Mouse (Mus musculus): ENCODE data around the gene 4930402H24Rik. TPM values are rescaled to one million over a fixed set of nuclear protein-coding genes. Genes with fewer than 3 reads are reported as not detected.

4930402H24Rik gene
- total RNA-seq (2023) = 28.0 TPM

DNA sequence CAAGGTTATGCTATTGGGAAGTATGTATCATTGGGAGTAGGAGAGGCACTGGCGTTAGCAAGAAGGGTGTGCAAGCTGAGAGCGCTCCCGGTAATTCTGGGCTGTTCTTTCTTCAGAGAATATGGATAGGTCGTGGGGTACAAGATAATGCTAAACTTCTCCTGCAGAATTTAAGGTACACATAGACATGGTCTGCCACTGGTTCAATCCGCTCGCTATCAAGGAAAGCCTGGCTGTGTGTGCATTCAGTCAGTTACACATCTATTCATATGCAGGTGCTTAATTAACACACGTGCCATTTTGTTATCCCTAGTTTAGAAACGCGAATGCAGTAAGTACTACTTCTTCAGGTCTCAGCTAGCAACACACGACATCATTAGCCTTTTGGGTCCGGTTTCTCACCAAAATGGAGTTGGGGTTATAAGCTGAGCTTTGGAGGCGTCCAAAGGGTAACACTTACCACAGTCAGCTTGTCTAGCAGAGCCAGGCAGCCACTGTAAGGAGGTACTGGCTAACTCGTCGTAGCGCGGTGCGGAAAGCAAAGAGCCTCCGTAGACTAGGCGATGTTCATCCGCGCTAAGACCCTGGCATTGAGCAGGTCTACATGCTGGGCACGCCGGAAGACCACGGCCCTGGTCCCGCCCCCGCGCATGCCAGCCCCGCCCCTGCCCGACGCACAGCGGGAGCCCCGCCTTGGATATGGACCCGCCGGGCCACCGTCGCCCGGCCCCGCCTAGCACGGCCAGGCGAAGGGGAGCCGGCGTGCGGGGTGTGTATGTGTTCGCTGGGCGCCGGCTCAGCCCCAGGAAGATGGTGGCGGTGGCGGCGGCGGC is at the start of gene 4930402H24Rik, which contains the start of gene Atrn:
Gene 4930402H24Rik, minus strand, starts transcription at position 656 of the 833 bp plus-strand sequence.
Gene Atrn, plus strand, starts transcription at position 745 of the 833 bp plus-strand sequence.

DNA sequence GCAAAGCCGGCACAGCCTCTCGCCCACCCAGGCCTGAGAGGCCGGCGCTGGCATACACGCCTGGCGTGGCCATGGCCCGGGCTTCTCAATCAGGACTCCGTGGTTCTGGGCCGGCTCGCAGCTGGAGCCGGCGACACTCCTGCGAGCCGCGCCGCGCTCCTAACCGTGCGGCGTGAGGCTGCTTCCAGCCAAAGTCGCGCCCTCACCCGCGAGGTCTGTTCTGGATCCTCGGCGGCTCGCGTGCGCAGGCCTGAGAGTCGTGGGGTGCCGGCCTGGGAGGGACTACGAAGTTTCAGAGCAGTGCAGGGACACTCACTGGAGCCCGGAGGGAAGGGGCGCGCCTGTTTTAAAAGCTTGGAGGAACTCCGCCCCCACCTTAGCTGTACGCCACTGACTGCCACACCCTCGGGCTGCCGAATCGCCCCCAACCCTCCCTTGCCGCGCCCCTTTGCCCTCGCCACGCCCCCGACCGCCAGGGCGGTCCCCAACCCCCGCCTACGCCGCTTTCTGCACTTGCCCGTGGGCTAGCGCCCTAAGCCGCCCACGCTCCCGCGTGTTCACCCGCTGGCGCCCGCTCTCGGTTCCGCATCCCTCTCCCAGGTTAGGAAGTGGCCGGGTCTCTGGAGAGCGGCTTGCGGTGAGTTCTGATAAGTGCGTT is 208.9 kb downstream of the 4930402H24Rik start, which contains the start of gene Slc4a11:
Gene Slc4a11, minus strand, starts transcription at position 367 of the 658 bp plus-strand sequence.

DNA sequence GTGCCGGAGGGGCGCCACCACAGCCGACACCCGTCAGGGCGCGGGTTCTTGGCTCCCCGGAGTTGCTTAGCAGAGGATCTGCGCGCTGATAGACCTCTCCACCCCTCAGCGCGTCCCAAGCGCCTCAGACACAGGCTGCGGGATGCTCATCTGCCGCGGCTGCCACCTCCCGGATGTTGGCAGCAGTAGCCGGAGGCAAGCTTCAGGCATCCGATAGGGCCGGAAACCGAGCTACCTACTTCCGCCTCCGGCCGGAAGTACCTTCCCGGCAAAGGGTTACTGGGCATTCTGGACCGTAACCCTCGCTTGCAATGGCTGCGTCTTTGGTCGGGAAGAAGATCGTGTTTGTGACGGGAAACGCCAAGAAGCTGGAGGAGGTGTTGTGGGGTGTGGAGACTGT is 238.6 kb downstream of the 4930402H24Rik start, which contains the start of gene Itpa:
Gene Itpa, plus strand, starts transcription at position 52 of the 400 bp plus-strand sequence.

DNA sequence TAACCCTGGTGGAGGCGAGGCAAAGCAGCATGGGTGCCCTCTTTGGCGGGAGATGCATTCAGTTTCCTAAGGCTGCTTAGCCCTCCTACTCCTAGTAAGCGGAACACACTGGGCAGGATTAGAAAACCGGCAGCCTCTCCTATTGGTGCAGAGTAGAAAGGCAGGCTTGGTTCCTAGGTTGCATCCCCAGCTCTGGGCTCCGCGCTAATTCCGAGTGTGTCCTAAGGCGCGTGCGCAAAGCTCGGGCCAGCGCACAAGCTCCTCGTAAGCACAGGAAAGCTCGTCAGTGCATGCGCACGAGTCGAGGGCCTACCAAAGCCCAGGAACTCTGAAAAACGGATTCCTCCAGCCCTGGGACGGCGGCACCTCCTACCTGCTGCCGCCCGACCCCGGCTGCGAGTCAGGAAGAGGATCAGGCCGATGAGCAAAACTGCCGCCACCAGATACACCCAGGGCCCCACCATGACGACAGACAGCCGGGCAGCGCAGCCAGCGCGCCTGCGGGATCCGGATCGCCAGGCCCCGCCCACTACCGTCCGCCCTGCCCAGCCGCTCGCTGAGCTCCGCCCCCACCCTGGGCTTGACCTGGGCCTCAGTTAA is 242.0 kb downstream of the 4930402H24Rik start, which contains the start of gene Ddrgk1:
Gene Ddrgk1, minus strand, starts transcription at position 558 of the 600 bp plus-strand sequence.

Other genes with a start within 250 kb of the 4930402H24Rik start
- gene Ddrgk1, start 241.7 kb downstream of the 4930402H24Rik start, total RNA-seq (2023) = 146 TPM
- 10.3 TPM for gene Itpa, start 238.8 kb downstream of the 4930402H24Rik start, total RNA-seq (2023)
- 1.1 TPM for gene Slc4a11, start 208.9 kb downstream of the 4930402H24Rik start, total RNA-seq (2023)
- gene Atrn, start 89 bp upstream of the 4930402H24Rik start, total RNA-seq (2023) = 28.5 TPM
- not detected for gene Gfra4, start 136.7 kb upstream of the 4930402H24Rik start, total RNA-seq (2023)
- 0.41 TPM for gene Adam33, start 157.4 kb upstream of the 4930402H24Rik start, total RNA-seq (2023)
- 0.29 TPM for gene Siglec1, start 180.4 kb upstream of the 4930402H24Rik start, total RNA-seq (2023)
- gene Hspa12b, start 220.9 kb upstream of the 4930402H24Rik start, total RNA-seq (2023) = not detected
- gene Gm11037, start 227.1 kb upstream of the 4930402H24Rik start, total RNA-seq (2023) = not detected

All from CD4-positive naive resting alpha-beta T cell, adult 76 days (primary cell).